Mouse (Mus musculus) splenic B cell, adult 2 months (primary cell): Measurements from ENCODE around the gene Tcirg1.

Source experiments
- DNase-seq: peaks from one replicate; pipeline ENCODE4 v3.0.0-alpha.2; 2011; ENCODE audit warnings: low read depth, low spot score
- H3K27me3 ChIP-seq: 2 replicates; pipeline ENCODE4 v1.6.1; 2012; ENCODE audit warnings: mild to moderate bottlenecking, low read length, moderate library complexity, mixed read lengths; ENCODE audit not compliant: control insufficient read depth, poor library complexity, insufficient read depth, severe bottlenecking
- H3K36me3 ChIP-seq: 2 replicates; pipeline ENCODE4 v1.6.1; 2012; ENCODE audit warnings: mild to moderate bottlenecking, low read length, moderate library complexity, mixed read lengths; ENCODE audit not compliant: control insufficient read depth, poor library complexity, insufficient read depth, severe bottlenecking

Tcirg1 gene

DNA sequence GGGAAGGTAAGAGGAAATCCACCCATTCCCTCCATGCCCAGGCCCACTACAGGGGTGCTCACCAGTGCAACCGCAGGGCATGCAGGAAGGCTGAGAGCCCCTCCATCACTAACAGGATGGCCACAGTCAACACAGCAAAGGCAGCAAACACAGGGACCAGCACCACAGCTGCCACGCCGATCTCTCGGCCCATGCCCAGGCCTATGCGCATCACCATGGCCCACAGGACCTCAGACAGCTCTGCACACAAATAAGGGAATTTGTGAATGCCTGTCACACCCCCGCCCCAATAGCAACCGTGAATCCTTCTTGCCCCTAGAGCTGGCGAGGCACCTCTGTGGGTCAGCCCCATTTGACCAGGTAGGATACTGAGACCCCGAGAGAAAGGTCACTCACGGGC lies 10.7 kb downstream of the Tcirg1 start:
- DNase-seq = no peak
- H3K27me3 ChIP-seq = no peaks in the 10 kb centered on the region
- H3K36me3 ChIP-seq = peaks cover 8% of the 10 kb centered on the region

DNA sequence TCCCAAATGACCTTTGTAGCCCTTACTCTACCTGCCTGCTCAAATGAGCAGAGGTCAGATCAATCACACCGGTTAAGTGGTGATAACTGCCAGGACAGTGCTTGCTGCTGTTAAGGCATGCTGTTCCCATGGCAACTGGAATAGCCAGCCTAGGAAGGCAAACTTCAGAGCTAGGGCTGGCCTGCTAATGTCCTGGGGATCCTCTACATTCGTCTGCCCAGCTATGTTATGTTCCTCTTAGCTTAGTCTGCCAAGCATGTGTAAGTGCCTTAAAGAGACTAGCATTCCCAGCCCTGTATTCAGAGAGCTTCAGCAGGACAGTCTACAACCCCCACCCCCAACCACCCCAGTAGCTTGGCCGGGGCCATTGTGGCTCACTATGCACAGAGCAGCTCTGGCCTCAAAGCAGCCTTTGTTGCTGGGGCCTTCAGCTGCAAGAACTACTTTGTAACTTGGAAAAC lies 11.7 kb downstream of the Tcirg1 start:
- no peaks in the 10 kb centered on the region for H3K27me3 ChIP-seq
- H3K36me3 ChIP-seq = peaks cover 9% of the 10 kb centered on the region
- no peak for DNase-seq

DNA sequence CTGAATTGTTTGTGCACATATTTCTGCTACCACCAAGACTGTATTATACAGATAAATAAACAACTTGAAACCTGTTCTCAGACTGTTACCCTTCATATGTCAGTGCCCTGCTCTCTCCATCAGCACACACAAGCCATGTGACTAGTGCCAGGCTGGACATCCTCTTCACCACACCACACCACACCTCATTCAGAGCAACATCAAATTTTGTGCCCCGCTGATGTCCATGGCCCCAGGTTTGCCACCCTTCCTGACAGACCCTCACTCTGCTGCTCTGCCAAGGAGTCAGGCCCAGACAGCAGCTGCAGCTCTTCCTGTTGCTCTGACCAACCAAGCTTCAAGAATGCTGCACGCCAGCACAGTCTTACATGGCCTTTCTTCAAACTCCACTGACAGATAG lies 12.6 kb downstream of the Tcirg1 start:
- DNase-seq = no peak
- H3K36me3 ChIP-seq = peaks cover 9% of the 10 kb centered on the region
- H3K27me3 ChIP-seq = no peaks in the 10 kb centered on the region

DNA sequence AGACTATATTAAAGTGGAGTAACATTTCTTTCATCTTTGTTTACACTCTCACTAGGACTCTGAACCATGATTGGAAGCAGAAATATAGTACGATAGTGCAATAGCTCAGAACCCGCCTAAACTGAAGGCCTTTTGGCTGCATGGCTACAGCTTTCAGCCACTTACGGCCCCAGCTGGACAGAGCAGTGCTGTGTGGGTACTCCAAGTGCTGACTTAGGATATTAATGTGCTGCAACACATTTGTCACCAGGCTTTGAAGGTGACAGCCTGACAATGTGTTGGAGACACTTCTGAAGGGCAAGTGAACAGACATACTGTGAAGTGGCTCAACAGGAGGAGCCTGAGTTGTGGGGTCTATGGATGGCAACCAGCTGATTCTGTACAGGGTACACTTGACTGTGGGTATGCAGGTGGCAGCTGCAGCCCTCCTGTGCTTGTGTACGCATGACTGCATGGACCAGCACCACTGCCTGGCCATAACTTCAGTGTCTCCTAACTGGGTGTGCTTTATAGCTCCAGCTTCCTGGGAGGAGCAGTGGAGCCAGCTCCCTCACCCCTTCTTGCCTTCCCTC lies 13.3 kb downstream of the Tcirg1 start:
- Histone ChIP-seq H3K36me3 (peaks cover 9% of the 10 kb centered on the region), H3K27me3 (no peaks in the 10 kb centered on the region)
- no peak for DNase-seq

DNA sequence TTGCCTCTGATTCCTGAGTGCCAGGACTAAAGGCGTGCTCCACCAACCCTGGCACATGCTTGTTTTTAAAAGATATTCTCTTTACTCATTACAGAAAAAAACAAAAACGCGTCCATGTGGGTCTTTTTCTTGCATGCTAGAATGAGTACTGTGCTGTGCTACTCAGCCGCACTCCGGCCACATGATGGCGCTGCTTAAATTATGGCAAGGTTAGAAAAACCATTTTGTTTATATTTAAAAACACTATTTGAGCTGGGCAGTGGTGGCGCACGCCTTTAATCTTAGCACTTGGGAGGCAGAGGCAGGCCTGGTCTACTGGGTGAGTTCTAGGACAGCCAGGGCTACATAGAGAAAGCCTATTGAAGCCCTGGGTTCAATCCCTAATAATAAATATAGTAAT lies 16.8 kb downstream of the Tcirg1 start:
- DNase-seq = peak; percentile 80
- H3K27me3 ChIP-seq = no peaks in the 10 kb centered on the region
- peaks cover 6% of the 10 kb centered on the region for H3K36me3 ChIP-seq

DNA sequence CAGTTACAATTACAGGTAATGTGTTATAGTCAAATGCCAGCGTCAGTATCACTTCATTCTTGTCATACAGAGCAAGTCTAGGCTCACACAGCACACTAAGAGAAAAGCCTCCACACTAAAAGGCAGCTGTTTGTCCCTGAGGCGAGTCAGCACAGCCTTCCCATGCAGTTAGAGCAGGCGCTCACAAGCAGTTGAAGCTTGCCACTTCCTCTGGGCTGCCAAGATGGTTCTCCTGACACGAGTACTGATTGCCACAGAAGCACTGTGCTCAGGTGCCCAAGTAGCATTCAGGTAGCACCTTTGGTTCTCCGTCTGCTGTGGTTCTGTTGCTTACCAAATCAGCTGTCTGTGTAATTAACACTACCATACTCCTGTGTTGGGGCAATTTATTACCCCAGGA lies 17.8 kb downstream of the Tcirg1 start:
- no peaks in the 10 kb centered on the region for H3K27me3 ChIP-seq
- no peak for DNase-seq
- H3K36me3 ChIP-seq = peaks cover 9% of the 10 kb centered on the region

DNA sequence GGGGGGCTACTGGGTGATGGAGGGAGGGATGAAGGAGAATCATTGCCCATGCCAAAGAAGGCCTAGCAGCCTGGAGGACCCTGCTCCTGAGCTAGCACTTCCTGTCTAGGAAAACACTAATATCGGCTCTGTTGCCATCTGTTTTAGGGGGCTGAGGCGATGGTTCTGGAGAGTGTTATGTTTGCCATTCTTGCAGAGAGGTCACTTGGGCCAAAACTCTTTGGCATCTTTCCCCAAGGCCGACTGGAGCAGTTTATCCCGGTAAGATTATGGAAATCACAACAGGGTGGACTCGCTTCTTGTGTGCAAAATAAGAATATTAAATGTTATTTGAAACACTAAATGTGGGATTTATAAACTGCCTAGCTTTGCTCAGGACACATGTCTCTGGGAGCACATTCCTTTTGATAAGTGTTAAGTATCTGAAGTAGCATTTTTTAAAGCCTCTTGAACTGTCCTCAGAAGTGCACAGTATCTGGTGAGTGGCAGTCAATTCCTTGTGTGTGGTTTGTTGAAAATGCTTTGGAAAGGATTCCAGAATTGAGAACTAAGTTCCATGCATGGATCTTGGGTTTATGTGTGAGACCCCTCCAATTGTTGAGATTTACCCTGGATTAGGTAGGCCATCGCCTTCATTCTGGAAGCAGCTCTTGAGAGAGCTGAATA lies 22.5 kb downstream of the Tcirg1 start:
- H3K36me3 ChIP-seq = peaks cover 10% of the 10 kb centered on the region
- no peak for DNase-seq
- no peaks in the 10 kb centered on the region for H3K27me3 ChIP-seq

DNA sequence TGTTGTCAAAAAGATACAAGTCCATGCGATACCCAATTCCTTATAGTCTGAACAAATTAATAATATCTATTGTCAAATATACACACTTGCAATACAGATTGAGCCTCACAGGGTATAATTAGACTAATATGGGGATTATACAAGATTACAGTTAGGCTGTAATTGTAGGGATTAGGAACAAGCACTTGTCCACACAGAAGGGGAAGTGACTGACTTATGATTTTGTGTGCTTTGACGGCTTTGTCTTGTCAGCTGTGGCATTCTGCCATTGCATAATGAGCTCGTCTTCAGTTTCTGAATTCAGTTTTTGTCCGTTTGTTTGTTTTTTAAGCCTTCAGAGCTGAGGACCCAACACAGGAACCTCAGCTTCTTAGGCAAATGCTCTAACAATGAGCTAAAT lies 24.7 kb downstream of the Tcirg1 start:
- no peak for DNase-seq
- Histone ChIP-seq H3K36me3 (peaks cover 10% of the 10 kb centered on the region), H3K27me3 (no peaks in the 10 kb centered on the region)

DNA sequence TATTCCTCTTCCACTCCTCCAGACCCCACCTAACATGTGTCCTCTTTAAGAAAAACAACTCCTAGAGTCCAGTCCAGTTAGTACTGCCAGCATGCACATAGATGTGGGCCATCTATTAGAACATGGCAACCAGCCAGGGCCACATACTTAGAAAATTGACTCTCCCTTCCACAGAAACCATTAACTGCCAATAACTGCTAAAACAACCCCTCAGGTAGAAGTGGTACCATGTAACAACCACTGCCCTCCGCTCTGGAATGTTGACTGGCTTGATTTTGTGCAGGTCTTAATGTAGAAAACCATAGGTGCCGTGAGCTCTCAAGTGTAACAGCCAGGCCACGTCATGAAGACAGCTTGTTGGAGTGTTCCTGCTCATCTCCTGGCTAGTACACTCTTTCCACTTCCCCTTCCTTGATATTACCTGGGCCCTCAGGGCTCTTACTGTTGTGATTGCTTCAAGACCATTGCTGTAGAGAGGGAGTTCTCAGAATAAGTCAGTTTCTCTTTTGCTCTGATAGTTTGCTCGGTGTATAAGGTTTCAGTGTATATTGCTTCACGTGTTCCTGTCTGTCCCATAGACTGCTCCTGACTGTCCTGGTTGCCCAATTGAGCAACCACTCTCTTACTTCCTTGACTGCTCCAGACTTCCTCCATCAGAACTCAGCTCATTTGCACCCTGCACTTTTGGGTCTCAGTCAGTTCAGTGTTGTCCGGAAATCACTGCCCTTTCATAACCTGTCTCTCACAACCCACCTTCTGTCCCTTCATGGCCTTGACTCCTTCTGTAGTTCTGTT lies 26.7 kb downstream of the Tcirg1 start:
- no peak for DNase-seq
- H3K27me3 ChIP-seq = no peaks in the 10 kb centered on the region
- H3K36me3 ChIP-seq = peaks cover 8% of the 10 kb centered on the region

DNA sequence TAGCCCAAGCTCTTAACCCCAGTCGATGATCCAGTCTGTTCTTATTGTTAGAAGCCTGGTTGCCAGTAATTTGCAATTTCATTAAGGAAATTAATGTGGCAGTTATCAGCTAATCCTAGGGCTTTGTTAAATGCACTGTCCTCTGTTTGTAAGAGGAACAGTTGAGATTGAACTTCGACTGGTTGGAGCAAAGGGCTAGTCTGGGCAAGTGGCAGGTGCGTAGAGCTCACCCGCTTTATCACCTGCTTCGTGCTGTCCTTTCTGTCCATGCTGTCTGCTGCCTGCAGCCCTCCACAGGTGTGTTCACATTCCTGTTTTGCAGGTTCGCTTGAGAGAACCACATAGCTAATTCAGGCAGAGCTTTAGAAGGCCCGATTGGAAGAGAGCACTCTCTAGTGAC lies 31.9 kb downstream of the Tcirg1 start:
- H3K27me3 ChIP-seq = no peaks in the 10 kb centered on the region
- no peak for DNase-seq
- H3K36me3 ChIP-seq = 0 out of 2 replicates have a peak, but pooled peaks cover 2% of the 10 kb centered on the region

DNA sequence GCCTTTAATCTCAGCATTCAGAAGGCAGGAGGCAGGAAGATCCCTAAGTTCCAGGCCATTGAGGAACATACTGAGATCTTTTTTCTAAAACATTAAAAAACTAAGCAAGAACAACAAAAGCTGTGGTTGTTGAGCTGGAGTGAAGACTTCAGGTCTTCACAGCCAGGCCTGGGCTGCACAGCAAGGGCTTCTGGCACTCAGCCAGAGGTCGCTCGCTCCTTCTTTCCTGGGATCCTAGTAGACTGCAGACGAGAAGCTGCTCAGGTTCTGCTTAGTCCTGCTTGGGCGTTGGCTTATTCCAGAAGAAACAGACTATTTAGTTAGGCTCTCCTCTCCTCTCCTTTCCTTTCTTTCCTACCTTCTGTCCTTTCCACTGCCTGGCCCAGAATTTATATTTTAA lies 34.6 kb downstream of the Tcirg1 start:
- H3K27me3 ChIP-seq = no peaks in the 10 kb centered on the region
- H3K36me3 ChIP-seq = peaks cover 4% of the 10 kb centered on the region; the same call in 1 of the 2 replicates
- no peak for DNase-seq

DNA sequence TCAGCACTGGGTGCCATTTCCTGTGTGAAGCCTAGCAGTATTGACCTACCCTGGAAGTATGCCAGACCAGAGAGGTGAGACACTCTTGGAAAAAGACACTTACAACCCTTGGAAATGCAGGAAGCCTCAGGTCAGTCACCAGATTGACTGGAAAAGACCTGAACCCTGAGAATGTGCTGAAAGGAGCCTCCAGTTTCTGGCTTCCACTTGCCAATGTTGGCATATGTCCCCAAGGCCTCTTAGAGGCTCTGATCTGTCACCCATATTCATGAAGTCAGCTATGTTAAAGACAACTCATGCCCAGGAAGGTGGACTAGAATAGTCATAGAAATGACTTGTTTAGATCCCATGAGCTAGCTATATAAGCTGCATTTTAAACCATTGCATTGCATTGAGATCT lies 35.5 kb downstream of the Tcirg1 start:
- DNase-seq = no peak
- peaks cover 2% of the 10 kb centered on the region; the same call in 1 of the 2 replicates for H3K36me3 ChIP-seq
- no peaks in the 10 kb centered on the region for H3K27me3 ChIP-seq

DNA sequence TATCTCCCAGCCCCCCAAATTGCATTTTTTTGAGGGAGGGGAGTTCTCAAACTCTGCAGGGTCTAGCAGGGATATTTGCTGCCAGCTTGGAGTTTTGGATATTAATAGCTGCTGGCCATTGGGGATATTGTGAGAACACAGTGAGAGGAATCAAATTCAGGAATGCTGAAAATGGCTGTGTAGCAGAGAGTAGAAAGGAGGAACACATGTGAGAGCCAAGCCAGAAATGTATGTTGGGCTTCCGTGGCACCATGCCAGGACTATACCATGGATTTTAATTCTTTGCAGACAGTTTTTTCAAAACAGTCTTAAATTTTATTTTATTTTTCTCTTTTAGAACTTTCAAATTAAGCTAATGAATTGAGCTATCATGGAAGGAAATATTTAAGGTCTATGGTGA lies 38.6 kb downstream of the Tcirg1 start:
- peaks cover 3% of the 10 kb centered on the region; the same call in 1 of the 2 replicates for H3K36me3 ChIP-seq
- H3K27me3 ChIP-seq = no peaks in the 10 kb centered on the region
- DNase-seq = no peak

DNA sequence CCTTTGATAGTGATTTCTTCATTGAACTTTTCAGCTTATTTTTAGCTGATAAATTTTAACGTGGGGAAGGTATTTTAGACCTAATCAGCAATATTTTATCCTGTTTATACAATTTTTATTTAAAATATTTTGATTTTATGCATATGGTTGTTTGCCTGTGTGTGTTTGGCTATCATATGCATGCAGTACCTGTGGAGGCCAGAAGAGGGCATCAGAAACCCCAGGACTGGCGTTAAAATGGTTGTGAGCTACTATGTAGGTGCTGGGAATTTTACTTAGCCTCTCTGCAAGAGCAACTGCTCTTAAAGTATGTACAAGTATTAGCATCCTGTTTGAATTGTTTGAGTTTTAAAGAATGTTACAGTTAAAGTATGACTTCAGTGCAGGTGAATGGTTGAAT lies 42.0 kb downstream of the Tcirg1 start:
- Histone ChIP-seq H3K36me3 (peaks cover 3% of the 10 kb centered on the region; the same call in 1 of the 2 replicates), H3K27me3 (no peaks in the 10 kb centered on the region)
- DNase-seq = peak; percentile 43

DNA sequence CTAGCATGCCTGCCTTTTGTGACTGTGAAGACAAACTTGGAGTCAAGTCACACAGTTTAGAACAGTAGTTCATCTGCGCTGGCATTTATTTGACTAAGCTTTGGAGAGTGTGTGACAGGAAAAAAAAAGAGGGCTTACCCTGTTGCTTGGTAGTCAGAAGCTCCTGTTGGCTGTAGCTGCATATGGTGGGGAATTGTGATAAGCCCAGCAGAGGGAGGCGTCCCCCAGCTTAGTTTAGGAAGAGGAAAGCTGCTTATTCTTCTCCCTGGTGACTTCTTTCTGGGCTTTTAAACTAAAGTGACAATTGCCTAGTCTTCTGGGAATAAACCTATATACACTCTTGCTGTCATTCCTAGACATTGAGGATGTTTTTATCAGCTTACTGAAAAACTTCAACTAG lies 44.2 kb downstream of the Tcirg1 start:
- DNase-seq = no peak
- H3K36me3 ChIP-seq = peaks cover 1% of the 10 kb centered on the region; the same call in 1 of the 2 replicates
- H3K27me3 ChIP-seq = no peaks in the 10 kb centered on the region
